Mouse (Mus musculus) neural tube, embryonic 14.5 days (tissue): Measurements from ENCODE around the gene Gm43064. TPM values are rescaled to one million over a fixed set of nuclear protein-coding genes. Genes with fewer than 3 reads are reported as not detected.

Experiments used
- ATAC-seq: fragments of 200-750 bp; cut with Nextera tagmentation; 2 replicates; pipeline ENCODE4 v1.8.0; 2017; ENCODE audit warnings: low read depth, mild to moderate bottlenecking, moderate TSS enrichment, moderate library complexity
- H3K27ac ChIP-seq: fragments of 300-500 bp; sonication (generic); 2 replicates; pipeline ENCODE4 v1.5.1; 2014; ENCODE audit warnings: low read depth, mild to moderate bottlenecking, control low read depth, low read length, moderate library complexity, mixed read lengths
- H3K27me3 ChIP-seq: fragments of 300-500 bp; sonication (generic); 2 replicates; pipeline ENCODE4 v1.6.1; 2014; ENCODE audit warnings: low read length; ENCODE audit not compliant: control insufficient read depth, insufficient read depth
- H3K36me3 ChIP-seq: fragments of 300-500 bp; sonication (generic); 2 replicates; pipeline ENCODE4 v1.6.1; 2014; ENCODE audit warnings: low read length, mixed read lengths; ENCODE audit not compliant: control insufficient read depth, insufficient read depth
- H3K4me1 ChIP-seq: fragments of 300-500 bp; sonication (generic); 2 replicates; pipeline ENCODE4 v1.6.1; 2014; ENCODE audit warnings: low read length; ENCODE audit not compliant: control insufficient read depth, insufficient read depth
- H3K4me2 ChIP-seq: fragments of 300-500 bp; sonication (generic); 2 replicates; pipeline ENCODE4 v1.6.1; 2014; ENCODE audit warnings: mild to moderate bottlenecking, low read depth, low read length, control low read depth
- H3K4me3 ChIP-seq: fragments of 300-500 bp; sonication (generic); 2 replicates; pipeline ENCODE4 v1.5.1; 2014; ENCODE audit warnings: low read depth, low read length, control low read depth, mixed read lengths
- H3K9ac ChIP-seq: fragments of 300-500 bp; sonication (generic); replicated peaks from 2 replicates; pipeline ENCODE4 v1.6.1; 2014; ENCODE audit warnings: low read depth, mild to moderate bottlenecking, control low read depth, low read length, mixed read lengths
- H3K9me3 ChIP-seq: fragments of 300-500 bp; sonication (generic); 2 replicates; pipeline ENCODE4 v1.6.1; 2016; ENCODE audit warnings: low read length; ENCODE audit not compliant: control insufficient read depth
- WGBS: fragments of 180-500 bp; shearing (Covaris S2); extraction: QIAGEN DNeasy Blood & Tissue Kit; methylation state at CpG from one replicate; pipeline ENCODE4 v1.1.7; 2014; 5-methylcytosine and 5-hydroxymethylcytosine counted together
- polyA plus RNA-seq: library from polyadenylated mRNA; unstranded; fragments of >200 nt; fragmentation: Nextera tagmentation; extraction: Ambion mirVana; gene quantifications from 2 replicates; pipeline ENCODE4 v1.2.1, GENCODE M21; 2014

The Gm43064 gene
- polyA plus RNA-seq, 1 experiment from 2014 or later = 0.25 TPM

GRCm38 (mm10) chr3:103780271-103780670 lies 29.1 kb upstream of the Gm43064 start:
- ATAC-seq = no peak
- no peak overlapping the region for H3K4me3 ChIP-seq
- no peaks in the 10 kb centered on the region for H3K4me1 ChIP-seq
- 89% methylated on average over 3 of the region's 3 CpGs for WGBS
- H3K27ac ChIP-seq = no peak overlapping the region
- H3K9ac ChIP-seq = no peak overlapping the region
- H3K9me3 ChIP-seq = no peaks in the 10 kb centered on the region
- H3K4me2 ChIP-seq = no peak overlapping the region
- no peaks in the 10 kb centered on the region for H3K27me3 ChIP-seq
- peaks cover 13% of the 10 kb centered on the region; the same call in 1 of the 2 replicates for H3K36me3 ChIP-seq

GRCm38 (mm10) chr3:103780777-103781176 lies 28.6 kb upstream of the Gm43064 start:
- H3K27ac ChIP-seq = no peak overlapping the region
- no peak for ATAC-seq
- H3K36me3 ChIP-seq = peaks cover 13% of the 10 kb centered on the region; the same call in 1 of the 2 replicates
- no peaks in the 10 kb centered on the region for H3K9me3 ChIP-seq
- H3K4me3 ChIP-seq = no peak overlapping the region
- no peak overlapping the region for H3K4me2 ChIP-seq
- H3K27me3 ChIP-seq = no peaks in the 10 kb centered on the region
- 87% methylated on average over 5 of the region's 5 CpGs for WGBS
- no peaks in the 10 kb centered on the region for H3K4me1 ChIP-seq
- H3K9ac ChIP-seq = no peak overlapping the region

DNA sequence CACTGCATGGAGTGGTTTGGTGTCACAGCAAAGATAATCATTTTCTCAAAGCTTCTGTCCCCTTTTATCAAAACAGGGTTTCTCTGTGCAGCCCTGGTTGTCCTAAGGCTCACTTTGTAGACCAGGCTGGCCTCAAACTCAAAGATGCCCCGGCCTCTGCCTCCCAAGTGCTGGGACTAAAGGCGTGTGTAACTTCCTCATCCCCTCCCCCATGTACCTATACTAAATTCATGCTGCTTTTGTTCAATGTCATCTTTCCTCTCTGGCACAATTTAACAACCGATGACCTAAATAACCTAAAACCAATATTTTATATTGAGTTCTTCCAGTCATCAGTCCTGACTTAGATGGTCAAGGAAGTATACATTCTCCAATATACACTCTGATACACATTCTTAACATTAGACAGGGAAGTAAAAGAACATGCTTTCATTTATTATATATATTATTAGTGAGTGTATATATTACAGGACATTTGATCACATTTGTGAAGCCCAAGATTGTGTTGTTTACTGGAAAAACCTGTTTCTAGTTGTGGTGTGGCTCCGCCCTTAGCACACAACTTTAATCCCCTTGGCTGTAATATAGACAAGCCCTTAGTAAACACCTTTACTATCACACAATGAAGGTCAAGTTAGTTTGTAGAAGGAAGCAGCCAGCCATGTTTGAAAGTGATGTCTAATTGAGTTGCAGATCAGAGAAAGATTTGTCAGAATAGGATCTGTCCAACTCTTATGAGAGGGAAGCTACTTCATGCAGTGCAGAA lies 26.3 kb upstream of the Gm43064 start:
- Histone ChIP-seq H3K9me3 (no peaks in the 10 kb centered on the region), H3K4me2 (no peak overlapping the region), H3K27ac (no peak overlapping the region), H3K4me1 (no peaks in the 10 kb centered on the region), H3K36me3 (0 out of 2 replicates have a peak, but pooled peaks cover under 1% of the 10 kb centered on the region), H3K27me3 (no peaks in the 10 kb centered on the region), H3K9ac (no peak overlapping the region), H3K4me3 (no peak overlapping the region)
- no peak for ATAC-seq
- WGBS = 90% methylated on average over 4 of the region's 4 CpGs

DNA sequence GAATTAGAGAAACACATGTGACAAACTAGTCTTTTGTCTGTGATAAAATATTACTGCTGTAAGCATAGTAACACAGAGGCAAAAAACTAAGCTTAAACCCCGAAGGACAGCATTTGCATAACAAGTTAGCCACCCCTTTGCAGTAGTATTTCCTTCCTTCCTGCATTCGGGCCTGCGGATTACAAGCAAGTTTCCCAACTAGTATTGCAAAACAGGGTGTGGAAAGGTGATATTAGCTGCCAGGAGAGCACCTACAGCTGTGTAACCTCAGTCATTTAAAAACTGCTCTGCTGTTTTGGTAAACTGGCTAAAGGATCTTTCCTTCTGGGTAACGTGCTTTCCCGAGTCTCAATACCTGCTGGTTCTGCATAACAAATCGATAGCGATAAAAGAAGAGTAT lies 22.1 kb upstream of the Gm43064 start:
- ATAC-seq = no peak
- 57% methylated on average over 7 of the region's 7 CpGs for WGBS
- Histone ChIP-seq H3K9ac (no peak overlapping the region), H3K27me3 (no peaks in the 10 kb centered on the region), H3K27ac (no peak overlapping the region), H3K4me1 (peaks cover 20% of the 10 kb centered on the region), H3K36me3 (no peaks in the 10 kb centered on the region), H3K4me3 (no peak overlapping the region), H3K9me3 (no peaks in the 10 kb centered on the region), H3K4me2 (no peak overlapping the region)

- 85% methylated on average over 7 of the region's 7 CpGs for WGBS
- H3K4me3 ChIP-seq = no peak overlapping the region; the same call in 1 of the 2 replicates
These were observed 20.3 kb upstream of the Gm43064 start for GRCm38 (mm10) chr3:103789096-103789495.

DNA sequence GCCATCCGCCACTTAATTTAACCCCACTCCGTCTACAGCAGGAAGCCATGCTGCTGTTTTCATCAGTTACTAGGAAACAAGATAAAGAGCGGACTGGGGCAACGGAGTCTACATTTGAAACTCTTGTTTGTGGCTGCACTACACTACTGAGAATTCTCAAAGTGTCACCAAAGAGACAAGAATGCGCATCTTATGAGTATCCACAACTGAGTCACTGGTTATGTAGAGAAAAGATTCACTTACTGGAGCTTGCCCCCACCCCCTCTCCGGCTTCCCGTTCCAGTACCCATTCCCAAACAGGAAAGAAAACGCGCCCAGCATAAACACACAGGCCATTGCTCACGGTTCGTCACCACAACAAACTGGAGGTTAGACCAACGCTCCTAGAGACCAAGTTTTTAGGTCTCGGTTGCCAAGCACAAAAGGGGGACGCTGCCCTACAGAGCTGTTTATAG lies 19.5 kb upstream of the Gm43064 start:
- Histone ChIP-seq H3K4me1 (peaks cover 20% of the 10 kb centered on the region), H3K4me3 (peak overlapping the region; percentile 94), H3K4me2 (peak overlapping the region; percentile 73), H3K9me3 (no peaks in the 10 kb centered on the region), H3K27ac (peak overlapping the region; percentile 93), H3K27me3 (no peaks in the 10 kb centered on the region), H3K36me3 (no peaks in the 10 kb centered on the region), H3K9ac (peak overlapping the region; percentile 91)
- WGBS = 3% methylated on average over 14 of the region's 14 CpGs
- ATAC-seq = no peak

More at GRCm38 (mm10) chr3:103789096-103789495, 20.3 kb upstream of the Gm43064 start:
- H3K27ac ChIP-seq = no peak overlapping the region
- H3K4me2 ChIP-seq = peak overlapping the region; percentile 73; the same call in 1 of the 2 replicates
- H3K27me3 ChIP-seq = no peaks in the 10 kb centered on the region
- no peak for ATAC-seq
- H3K9ac ChIP-seq = no peak overlapping the region
- peaks cover 20% of the 10 kb centered on the region for H3K4me1 ChIP-seq
- H3K36me3 ChIP-seq = no peaks in the 10 kb centered on the region
- H3K9me3 ChIP-seq = no peaks in the 10 kb centered on the region

DNA sequence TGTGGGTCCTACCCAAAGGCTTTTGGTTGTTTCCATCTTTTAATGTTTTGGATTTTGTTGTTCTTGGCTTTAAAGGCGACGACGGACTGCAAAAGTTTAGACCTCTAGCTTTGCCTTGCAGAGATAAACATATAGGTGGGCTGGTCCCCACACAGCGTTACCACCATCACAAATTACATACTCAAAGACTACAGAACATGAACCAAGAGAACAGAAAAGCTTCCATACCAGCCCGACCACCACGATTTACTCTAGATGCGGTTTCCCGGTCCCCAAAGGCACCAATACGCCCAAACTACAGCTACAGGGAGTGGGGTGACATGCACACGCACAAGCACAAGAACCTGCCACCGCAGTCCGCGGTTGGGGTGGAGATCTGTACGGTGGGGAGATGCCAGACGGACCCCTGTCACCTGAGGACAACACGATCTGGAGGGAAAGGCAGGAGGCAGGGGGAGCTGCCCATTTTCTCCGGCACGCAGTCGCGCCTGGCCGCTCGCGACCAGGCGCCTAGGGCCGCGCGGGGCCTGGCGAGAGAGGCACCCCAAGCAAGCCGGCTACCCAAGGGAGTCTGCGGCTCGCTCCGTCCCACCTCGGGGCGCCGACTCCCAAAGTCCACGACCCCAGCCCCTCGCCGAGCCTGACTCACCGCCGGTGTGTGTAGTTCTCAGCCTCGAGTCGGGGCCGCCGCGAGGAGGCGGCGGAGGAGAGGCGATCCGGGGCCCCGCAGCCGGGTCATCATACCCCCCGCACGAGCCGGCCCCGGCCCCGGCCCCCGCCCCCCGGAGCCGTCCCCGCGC lies 18.8 kb upstream of the Gm43064 start:
- Histone ChIP-seq H3K27me3 (no peaks in the 10 kb centered on the region), H3K27ac (peak overlapping the region; percentile 93), H3K9ac (peak overlapping the region; percentile 91), H3K4me2 (peak overlapping the region; percentile 73), H3K9me3 (no peaks in the 10 kb centered on the region), H3K4me1 (peaks cover 20% of the 10 kb centered on the region), H3K36me3 (no peaks in the 10 kb centered on the region), H3K4me3 (peak overlapping the region; percentile 94)
- under 1% methylated on average over 55 of the region's 61 CpGs for WGBS
- peak; percentile 88 for ATAC-seq

GRCm38 (mm10) chr3:103791230-103792110 lies 17.9 kb upstream of the Gm43064 start, which contains the start of gene Hipk1:
TSS of gene Hipk1 (minus strand) at chr3:103791563.
- ATAC-seq = peak; percentile 99
- no peaks in the 10 kb centered on the region for H3K9me3 ChIP-seq
- H3K4me3 ChIP-seq = peak within 1 kb of the TSS; percentile 94
- peak within 1 kb of the TSS; percentile 91 for H3K9ac ChIP-seq
- WGBS = 11% methylated on average over 46 of the region's 49 CpGs
- H3K36me3 ChIP-seq = no peaks in the 10 kb centered on the region
- H3K27ac ChIP-seq = peak within 1 kb of the TSS; percentile 93
- peak within 1 kb of the TSS; percentile 73 for H3K4me2 ChIP-seq
- peaks cover 20% of the 10 kb centered on the region for H3K4me1 ChIP-seq
- no peaks in the 10 kb centered on the region; the same call in 1 of the 2 replicates for H3K27me3 ChIP-seq
